Mouse (Mus musculus) granulocyte monocyte progenitor cell, adult 5-6 weeks (primary cell): ENCODE data around the gene Ptpn1. TPM values are rescaled to one million over a fixed set of nuclear protein-coding genes. Genes with fewer than 3 reads are reported as not detected.
A peak's percentile ranks its signal among the peaks of the same experiment; 100 is the strongest.

Experiments
- ATAC-seq: replicated peaks from 2 replicates; pipeline ENCODE4 v1.8.0; 2016; ENCODE audit warnings: mild to moderate bottlenecking, moderate TSS enrichment, inconsistent platforms; ENCODE audit not compliant: poor library complexity, severe bottlenecking
- total RNA-seq, 2 experiments: library from RNA; stranded (forward) in 1 of 2; stranded (reverse) in 1 of 2; fragments of 200-712, 200-1000 nt in 1 of 2; fragments of >200 nt in 1 of 2; fragmentation: Nextera tagmentation in 1 of 2; gene quantifications; 2 replicates each; pipeline ENCODE4 v1.2.3; 2014 to 2017

Ptpn1 gene
- total RNA-seq, 2 experiments from 2014 or later = 20.9 to 37.3 TPM

- no peak for ATAC-seq
Measured at GRCm38 (mm10) chr2:167920041-167920440, 11.8 kb upstream of the Ptpn1 start.

GRCm38 (mm10) chr2:167920960-167921495, 10.8 kb upstream of the Ptpn1 start:
- ATAC-seq = no peak

DNA sequence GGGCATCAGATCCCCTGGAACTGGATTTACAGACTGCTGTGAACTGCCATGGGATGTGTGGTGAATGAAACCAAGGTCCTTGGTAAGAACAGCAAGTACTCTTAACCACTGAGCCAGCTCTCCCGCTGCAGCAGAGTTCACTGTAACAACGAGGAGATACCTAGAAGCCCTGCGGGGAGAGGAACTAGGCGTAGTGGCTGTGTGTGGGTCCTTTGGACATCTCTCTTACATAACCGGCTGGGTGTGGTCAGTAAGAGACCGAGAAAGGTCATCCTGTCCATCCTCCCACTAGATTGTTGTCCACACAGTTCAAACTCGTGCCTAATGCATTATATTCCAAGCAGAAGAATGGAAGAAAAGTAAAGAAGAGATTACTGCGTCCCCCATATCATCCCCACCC, 10.0 kb upstream of the Ptpn1 start:
- ATAC-seq = peak; percentile 17

DNA sequence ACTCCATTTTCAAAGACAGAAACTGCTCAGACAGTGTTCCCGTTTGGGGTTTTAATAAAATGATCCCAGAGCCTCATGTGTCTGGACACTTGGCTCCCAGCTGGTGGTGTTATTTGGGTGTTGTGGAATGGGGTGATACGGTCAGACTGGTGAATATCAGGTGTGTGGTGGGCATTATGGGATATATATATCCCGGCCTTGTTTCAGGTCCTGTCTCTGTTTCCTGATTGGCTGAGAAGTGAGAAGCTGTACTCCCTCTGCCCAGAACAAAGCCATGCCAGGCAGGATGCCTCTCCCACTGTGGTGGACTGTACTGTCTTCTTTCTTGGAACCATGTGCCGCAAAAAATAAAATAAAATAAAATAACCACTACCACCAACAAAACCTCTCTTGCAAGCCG, 7.8 kb upstream of the Ptpn1 start:
- ATAC-seq = no peak

- ATAC-seq = peak; percentile 83
Measured at GRCm38 (mm10) chr2:167924803-167925604, 6.9 kb upstream of the Ptpn1 start.

GRCm38 (mm10) chr2:167925841-167926800, 5.7 kb upstream of the Ptpn1 start:
- ATAC-seq = peak; percentile 47

- ATAC-seq = no peak
Measured at GRCm38 (mm10) chr2:167928002-167928526, 3.8 kb upstream of the Ptpn1 start.

DNA sequence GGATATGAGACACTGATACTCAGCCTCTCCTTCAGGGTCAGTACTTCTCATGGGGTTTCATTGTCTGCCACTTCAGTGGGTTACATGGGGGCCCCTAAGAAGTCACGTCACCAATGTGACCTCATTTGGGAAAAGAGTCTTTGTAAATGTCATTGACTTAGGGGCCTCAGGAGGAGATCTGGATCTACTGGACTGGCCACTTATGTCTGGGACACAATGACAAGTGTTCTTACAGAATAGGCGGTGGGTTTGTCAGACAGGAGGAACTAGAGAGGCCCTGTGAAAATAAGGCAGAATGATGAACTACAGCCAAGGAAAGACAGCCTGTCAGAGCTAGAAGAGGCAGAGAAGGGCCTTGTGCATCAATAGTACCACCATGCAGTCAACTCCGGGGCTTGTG, 2.9 kb upstream of the Ptpn1 start:
- no peak for ATAC-seq

- ATAC-seq = no peak
Measured at GRCm38 (mm10) chr2:167930975-167931374, 882 bp upstream of the Ptpn1 start.

- peak; percentile 40 for ATAC-seq
Measured at GRCm38 (mm10) chr2:167932727-167933231, 922 bp downstream of the Ptpn1 start.

DNA sequence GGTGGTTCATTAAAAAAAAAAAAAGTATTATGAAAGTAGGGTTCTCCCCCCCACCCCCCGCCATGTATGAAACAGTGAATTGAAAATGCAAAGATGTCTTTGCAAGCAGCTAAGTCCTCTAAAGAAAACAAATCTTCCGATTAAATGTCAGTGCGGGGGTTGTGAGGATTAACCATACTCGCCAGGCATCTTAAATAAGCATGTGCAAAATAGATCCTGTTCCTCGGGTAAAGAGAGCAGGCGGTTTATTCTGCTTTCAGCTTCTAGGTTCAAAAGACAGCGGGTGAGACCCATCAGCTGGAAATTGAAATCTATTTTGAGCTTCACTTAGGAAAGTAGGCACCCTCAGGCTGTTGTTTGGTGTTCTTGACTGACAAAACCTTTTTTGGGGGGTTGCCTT, 1.5 kb downstream of the Ptpn1 start:
- ATAC-seq = no peak

DNA sequence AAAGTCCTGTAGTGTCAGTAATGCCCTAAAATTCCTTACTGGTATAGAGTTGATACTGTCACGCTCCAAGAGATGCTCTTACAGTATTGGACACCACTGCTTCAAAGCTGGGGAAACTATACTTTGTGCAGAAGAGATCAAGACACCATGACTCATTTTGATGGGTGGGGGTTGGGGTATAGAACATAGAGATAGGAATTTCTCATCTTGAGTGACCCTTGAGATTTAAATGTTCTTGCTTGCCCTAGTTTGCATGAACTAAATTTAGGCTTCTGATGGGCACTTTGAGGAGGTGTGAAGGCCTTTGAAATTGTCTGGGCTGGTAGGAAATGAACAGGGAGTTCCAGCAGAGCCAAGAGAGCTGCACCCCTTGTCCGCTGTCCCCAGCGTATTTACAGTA, 4.1 kb downstream of the Ptpn1 start:
- no peak for ATAC-seq

DNA sequence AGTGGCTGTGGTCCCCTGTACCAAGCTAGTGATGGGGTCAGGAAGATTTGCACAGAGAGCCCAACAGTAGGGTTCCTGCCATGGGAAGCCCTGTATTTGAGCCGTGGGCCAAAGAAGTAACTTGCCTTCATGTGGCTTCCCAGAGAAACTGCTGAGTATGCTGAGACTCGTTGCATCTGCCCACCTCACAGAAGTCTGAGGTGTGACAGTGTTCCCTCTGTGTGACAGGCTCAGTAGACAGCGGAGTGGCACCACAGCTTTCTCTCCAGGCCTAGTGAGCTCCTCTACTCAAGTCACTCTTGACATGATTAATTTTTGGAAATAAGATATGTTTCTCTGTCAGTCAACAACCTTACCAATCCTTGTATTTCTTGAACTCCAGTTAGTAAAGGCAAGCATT, 6.9 kb downstream of the Ptpn1 start:
- ATAC-seq = no peak

DNA sequence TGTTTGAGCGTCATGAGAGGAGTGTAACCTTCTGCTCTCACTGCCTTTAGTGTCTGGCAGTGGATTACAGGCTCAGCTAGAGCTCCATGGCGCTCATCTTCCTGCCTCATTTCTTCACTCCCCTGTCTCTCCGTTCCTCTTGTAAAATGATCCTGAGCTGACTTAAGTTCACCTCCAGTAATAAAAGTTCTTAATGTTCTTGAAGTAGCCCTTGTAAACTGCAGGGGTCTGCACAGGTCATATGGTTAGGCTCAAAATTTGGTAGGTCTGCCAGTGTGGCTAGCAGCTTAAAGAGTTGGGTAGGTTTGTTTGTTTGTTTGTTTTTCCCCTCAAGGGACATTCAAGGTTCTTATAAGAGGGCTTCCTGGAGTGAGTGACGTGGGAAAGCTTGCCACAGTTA, 7.3 kb downstream of the Ptpn1 start:
- no peak for ATAC-seq

- peak; percentile 48 for ATAC-seq
Measured at GRCm38 (mm10) chr2:167939632-167940399, 8.0 kb downstream of the Ptpn1 start.

DNA sequence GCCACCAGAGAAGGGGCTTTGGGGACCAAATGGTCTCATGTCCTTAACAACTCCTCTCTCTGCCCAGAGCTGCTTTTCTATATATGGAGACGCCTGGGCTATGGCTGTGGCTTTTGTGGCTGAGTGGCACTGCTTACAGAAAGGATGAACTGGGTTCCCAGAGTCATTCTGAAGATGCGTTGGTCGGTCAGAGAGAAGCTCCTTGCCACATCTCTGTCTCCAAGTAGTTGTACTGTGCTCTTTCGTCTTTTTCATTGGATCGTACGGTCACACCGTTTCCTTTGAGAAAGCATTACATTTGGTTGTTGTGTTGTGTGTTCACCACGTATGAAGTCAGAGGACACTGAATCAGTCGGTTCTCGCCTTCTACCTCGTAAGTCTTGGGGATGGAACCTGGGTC, 8.8 kb downstream of the Ptpn1 start:
- ATAC-seq = no peak

GRCm38 (mm10) chr2:167941320-167941719, 9.5 kb downstream of the Ptpn1 start:
- no peak for ATAC-seq

- ATAC-seq = 0 out of 2 replicates have a peak, but pooled peaks have one; percentile 2
Measured at GRCm38 (mm10) chr2:167941745-167942176, 9.9 kb downstream of the Ptpn1 start.

DNA sequence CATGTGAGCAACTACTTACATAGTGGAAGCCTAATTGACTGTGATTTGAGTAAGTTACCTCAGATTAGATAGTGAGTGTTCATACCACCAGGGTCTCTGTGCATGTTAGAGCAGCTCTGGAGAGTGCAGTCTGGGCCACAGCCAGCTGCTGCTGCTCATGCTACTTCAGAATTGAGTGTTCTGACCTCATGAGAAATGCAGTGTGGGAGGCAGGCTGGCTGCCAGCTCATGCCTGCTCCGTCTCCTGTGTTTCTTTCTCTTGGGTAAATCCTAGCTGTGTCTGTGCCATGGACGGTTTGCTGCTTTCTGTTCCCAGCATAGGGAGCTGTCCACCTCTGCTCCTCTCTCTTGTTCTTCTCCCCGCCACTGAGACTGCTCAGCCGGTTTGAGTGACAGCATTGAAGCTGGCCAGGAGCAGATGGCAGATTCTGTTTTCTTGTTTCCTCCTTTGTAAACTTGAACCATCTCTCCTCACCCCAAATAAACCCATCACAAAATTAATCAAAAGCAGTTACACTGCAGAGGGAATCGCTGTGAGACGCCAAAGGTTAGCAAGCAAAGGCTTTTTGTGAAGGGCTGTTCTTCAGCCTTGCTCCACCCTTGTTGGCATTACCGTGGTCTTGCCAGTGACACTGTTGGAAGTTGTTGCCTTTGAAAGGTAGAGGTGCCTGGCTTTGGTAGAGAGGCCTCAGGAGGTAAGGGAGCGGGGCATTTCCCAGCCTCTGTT, 10.5 kb downstream of the Ptpn1 start:
- ATAC-seq = peak; percentile 17
